Mouse (Mus musculus): ENCODE measurements at regions not wholly inside any gene's neighbourhood (a gene's known extent, or its start where the extent isn't known, plus 50 kb on each side); places are given as distances from the start of the nearest gene placed in this dataset.

- Histone ChIP-seq H3K4me1 (ENCODE audit: control insufficient read depth, insufficient read depth, low read length) (peaks cover 1% of the 10 kb centered on the region), H3K4me3 (ENCODE audit: low read depth, low read length) (no peak overlapping the region), H3K27ac (ENCODE audit: insufficient read depth, low read length) (no peak overlapping the region), H3K9me3 (replicated peaks; ENCODE audit: control insufficient read depth, insufficient read depth, low read length, poor library complexity, severe bottlenecking) (no peaks in the 10 kb centered on the region), H3K27me3 (ENCODE audit: control insufficient read depth, insufficient read depth, low read length, poor library complexity, severe bottlenecking) (no peaks in the 10 kb centered on the region), H3K36me3 (ENCODE audit: control insufficient read depth, insufficient read depth, low read length, poor library complexity, severe bottlenecking) (no peaks in the 10 kb centered on the region), H3K9ac (ENCODE audit: low read depth, poor library complexity, severe bottlenecking) (no peak overlapping the region)
- TF ChIP-seq CTCF (IDR thresholded peaks at IDR 0.05; ENCODE audit: low read depth, low read length), result no peak
- no peak for TF ChIP-seq POLR2A (IDR thresholded peaks at IDR 0.05; ENCODE audit: insufficient read depth, low read length)
- TF ChIP-seq EP300 (IDR thresholded peaks at IDR 0.05; ENCODE audit: insufficient read depth, low read depth, low read length), result no peak
These were observed 127.6 kb upstream of the Tbx3 start for GRCm38 (mm10) chr5:119542836-119543235.

GRCm38 (mm10) chr5:119543716-119544115 lies 126.8 kb upstream of the Tbx3 start:
- TF ChIP-seq POLR2A (IDR thresholded peaks at IDR 0.05; ENCODE audit: insufficient read depth, low read length), result no peak
- no peak for TF ChIP-seq EP300 (IDR thresholded peaks at IDR 0.05; ENCODE audit: insufficient read depth, low read depth, low read length)
- TF ChIP-seq CTCF (IDR thresholded peaks at IDR 0.05; ENCODE audit: low read depth, low read length), result no peak
- Histone ChIP-seq H3K9ac (ENCODE audit: low read depth, poor library complexity, severe bottlenecking) (no peak overlapping the region), H3K27ac (ENCODE audit: insufficient read depth, low read length) (no peak overlapping the region), H3K36me3 (ENCODE audit: control insufficient read depth, insufficient read depth, low read length, poor library complexity, severe bottlenecking) (no peaks in the 10 kb centered on the region), H3K27me3 (ENCODE audit: control insufficient read depth, insufficient read depth, low read length, poor library complexity, severe bottlenecking) (no peaks in the 10 kb centered on the region), H3K4me3 (ENCODE audit: low read depth, low read length) (no peak overlapping the region), H3K4me1 (ENCODE audit: control insufficient read depth, insufficient read depth, low read length) (peaks cover 1% of the 10 kb centered on the region), H3K9me3 (replicated peaks; ENCODE audit: control insufficient read depth, insufficient read depth, low read length, poor library complexity, severe bottlenecking) (no peaks in the 10 kb centered on the region)

- H3K9ac ChIP-seq (ENCODE audit: low read depth, poor library complexity, severe bottlenecking), result no peak overlapping the region
- no peaks in the 10 kb centered on the region for H3K36me3 ChIP-seq (ENCODE audit: control insufficient read depth, insufficient read depth, low read length, poor library complexity, severe bottlenecking)
- no peaks in the 10 kb centered on the region for H3K9me3 ChIP-seq (replicated peaks; ENCODE audit: control insufficient read depth, insufficient read depth, low read length, poor library complexity, severe bottlenecking)
- H3K27me3 ChIP-seq (ENCODE audit: control insufficient read depth, insufficient read depth, low read length, poor library complexity, severe bottlenecking), result no peaks in the 10 kb centered on the region
- TF ChIP-seq CTCF (IDR thresholded peaks at IDR 0.05; ENCODE audit: low read depth, low read length) (no peak), POLR2A (IDR thresholded peaks at IDR 0.05; ENCODE audit: insufficient read depth, low read length) (no peak), EP300 (IDR thresholded peaks at IDR 0.05; ENCODE audit: insufficient read depth, low read depth, low read length) (no peak)
- H3K4me3 ChIP-seq (ENCODE audit: low read depth, low read length), result no peak overlapping the region
- peaks cover 1% of the 10 kb centered on the region for H3K4me1 ChIP-seq (ENCODE audit: control insufficient read depth, insufficient read depth, low read length)
- no peak overlapping the region for H3K27ac ChIP-seq (ENCODE audit: insufficient read depth, low read length)
These were observed 125.8 kb upstream of the Tbx3 start for GRCm38 (mm10) chr5:119544681-119545080.

- H3K4me3 ChIP-seq (ENCODE audit: low read depth, low read length), result no peak overlapping the region
- H3K9me3 ChIP-seq (replicated peaks; ENCODE audit: control insufficient read depth, insufficient read depth, low read length, poor library complexity, severe bottlenecking), result no peaks in the 10 kb centered on the region
- no peaks in the 10 kb centered on the region for H3K27me3 ChIP-seq (ENCODE audit: control insufficient read depth, insufficient read depth, low read length, poor library complexity, severe bottlenecking)
- no peak overlapping the region for H3K9ac ChIP-seq (ENCODE audit: low read depth, poor library complexity, severe bottlenecking)
- no peak overlapping the region for H3K27ac ChIP-seq (ENCODE audit: insufficient read depth, low read length)
- peaks cover 1% of the 10 kb centered on the region for H3K4me1 ChIP-seq (ENCODE audit: control insufficient read depth, insufficient read depth, low read length)
- TF ChIP-seq EP300 (IDR thresholded peaks at IDR 0.05; ENCODE audit: insufficient read depth, low read depth, low read length) (no peak), POLR2A (IDR thresholded peaks at IDR 0.05; ENCODE audit: insufficient read depth, low read length) (no peak), CTCF (IDR thresholded peaks at IDR 0.05; ENCODE audit: low read depth, low read length) (no peak)
- no peaks in the 10 kb centered on the region for H3K36me3 ChIP-seq (ENCODE audit: control insufficient read depth, insufficient read depth, low read length, poor library complexity, severe bottlenecking)
These were observed 123.4 kb upstream of the Tbx3 start for GRCm38 (mm10) chr5:119547070-119547469.

GRCm38 (mm10) chr5:119550916-119551315 lies 119.6 kb upstream of the Tbx3 start:
- no peaks in the 10 kb centered on the region for H3K27me3 ChIP-seq (ENCODE audit: control insufficient read depth, insufficient read depth, low read length, poor library complexity, severe bottlenecking)
- H3K27ac ChIP-seq (ENCODE audit: insufficient read depth, low read length), result no peak overlapping the region
- TF ChIP-seq EP300 (IDR thresholded peaks at IDR 0.05; ENCODE audit: insufficient read depth, low read depth, low read length), result no peak
- TF ChIP-seq CTCF (IDR thresholded peaks at IDR 0.05; ENCODE audit: low read depth, low read length), result no peak
- no peak for TF ChIP-seq POLR2A (IDR thresholded peaks at IDR 0.05; ENCODE audit: insufficient read depth, low read length)

GRCm38 (mm10) chr5:119553469-119553868 lies 117.0 kb upstream of the Tbx3 start:
- Histone ChIP-seq H3K9ac (ENCODE audit: low read depth, poor library complexity, severe bottlenecking) (no peak overlapping the region), H3K4me3 (ENCODE audit: low read depth, low read length) (no peak overlapping the region), H3K27me3 (ENCODE audit: control insufficient read depth, insufficient read depth, low read length, poor library complexity, severe bottlenecking) (no peaks in the 10 kb centered on the region), H3K9me3 (replicated peaks; ENCODE audit: control insufficient read depth, insufficient read depth, low read length, poor library complexity, severe bottlenecking) (no peaks in the 10 kb centered on the region), H3K27ac (ENCODE audit: insufficient read depth, low read length) (no peak overlapping the region), H3K36me3 (ENCODE audit: control insufficient read depth, insufficient read depth, low read length, poor library complexity, severe bottlenecking) (no peaks in the 10 kb centered on the region), H3K4me1 (ENCODE audit: control insufficient read depth, insufficient read depth, low read length) (no peaks in the 10 kb centered on the region)
- TF ChIP-seq CTCF (IDR thresholded peaks at IDR 0.05; ENCODE audit: low read depth, low read length) (no peak), POLR2A (IDR thresholded peaks at IDR 0.05; ENCODE audit: insufficient read depth, low read length) (no peak), EP300 (IDR thresholded peaks at IDR 0.05; ENCODE audit: insufficient read depth, low read depth, low read length) (no peak)

More at GRCm38 (mm10) chr5:119550916-119551315, 119.6 kb upstream of the Tbx3 start:
- Histone ChIP-seq H3K9ac (ENCODE audit: low read depth, poor library complexity, severe bottlenecking) (no peak overlapping the region), H3K9me3 (replicated peaks; ENCODE audit: control insufficient read depth, insufficient read depth, low read length, poor library complexity, severe bottlenecking) (no peaks in the 10 kb centered on the region), H3K4me3 (ENCODE audit: low read depth, low read length) (no peak overlapping the region), H3K36me3 (ENCODE audit: control insufficient read depth, insufficient read depth, low read length, poor library complexity, severe bottlenecking) (no peaks in the 10 kb centered on the region), H3K4me1 (ENCODE audit: control insufficient read depth, insufficient read depth, low read length) (no peaks in the 10 kb centered on the region)

Measured in ES-Bruce4 (cell line).